Mouse (Mus musculus) thymus, postnatal 36 days (tissue): ENCODE results near the gene Cenpa.

Experiments
- DNase-seq, 2 experiments: peaks; one replicate each; pipeline ENCODE4 v3.0.0; 2022; ENCODE audit warnings: mixed read lengths in 2 of 2

Cenpa gene

GRCm38 (mm10) chr5:30666391-30667195 is at the start of gene Cenpa:
TSS of gene Cenpa (plus strand) at chr5:30666777.
- DNase-seq: peak; percentile 78 to 86

- DNase-seq: no peak
These were observed 49.2 kb upstream of the Cenpa start for GRCm38 (mm10) chr5:30617357-30617756.

- DNase-seq: no peak
These were observed 48.7 kb upstream of the Cenpa start for GRCm38 (mm10) chr5:30617851-30618250.

GRCm38 (mm10) chr5:30618376-30619003 is 48.1 kb upstream of the Cenpa start:
- DNase-seq: no peak

DNA sequence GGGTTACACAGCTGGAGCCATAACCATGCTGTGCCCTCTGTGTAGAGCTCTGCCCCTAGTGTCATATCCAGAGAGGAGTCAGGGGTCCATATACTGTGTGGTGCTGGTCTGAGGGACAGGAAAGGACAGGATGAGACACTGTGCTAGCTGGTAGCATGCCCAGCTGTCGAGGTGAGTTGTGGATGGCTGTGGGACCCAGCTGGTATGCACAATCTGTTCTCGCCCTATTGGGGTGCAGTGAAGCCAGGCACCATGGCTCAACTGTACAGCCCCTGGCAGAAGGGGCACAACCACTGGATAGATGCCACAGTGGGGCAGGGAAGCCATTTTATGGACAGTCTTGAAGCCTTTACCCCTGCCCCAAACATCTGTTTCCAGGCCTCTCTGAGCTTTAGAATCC is 47.4 kb upstream of the Cenpa start:
- no peak for DNase-seq

- DNase-seq: no peak
These were observed 46.0 kb upstream of the Cenpa start for GRCm38 (mm10) chr5:30620567-30620966.

- DNase-seq: no peak
These were observed 45.3 kb upstream of the Cenpa start for GRCm38 (mm10) chr5:30621211-30621790.

- DNase-seq: no peak
These were observed 44.8 kb upstream of the Cenpa start for GRCm38 (mm10) chr5:30621844-30622176.

- peak; percentile 31 to 33 for DNase-seq
These were observed 44.3 kb upstream of the Cenpa start for GRCm38 (mm10) chr5:30622177-30622840.

DNA sequence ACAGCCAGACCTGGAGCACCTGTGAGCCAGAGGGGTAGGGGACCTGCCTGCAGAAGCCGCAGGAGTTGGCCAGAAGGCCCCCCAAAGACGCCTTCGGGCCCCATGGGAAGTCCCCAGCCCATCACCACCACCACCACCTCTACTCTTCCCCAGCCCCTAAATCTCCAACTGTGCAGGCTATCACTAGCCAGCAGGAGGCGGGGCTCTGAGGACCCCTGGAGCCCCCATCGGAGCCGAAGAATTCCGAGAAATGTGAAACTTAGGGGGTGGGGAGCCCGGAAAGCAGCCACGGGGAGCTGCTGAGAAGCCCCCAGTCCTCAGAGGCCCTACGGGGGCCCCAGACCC is 43.8 kb upstream of the Cenpa start:
- no peak for DNase-seq

DNA sequence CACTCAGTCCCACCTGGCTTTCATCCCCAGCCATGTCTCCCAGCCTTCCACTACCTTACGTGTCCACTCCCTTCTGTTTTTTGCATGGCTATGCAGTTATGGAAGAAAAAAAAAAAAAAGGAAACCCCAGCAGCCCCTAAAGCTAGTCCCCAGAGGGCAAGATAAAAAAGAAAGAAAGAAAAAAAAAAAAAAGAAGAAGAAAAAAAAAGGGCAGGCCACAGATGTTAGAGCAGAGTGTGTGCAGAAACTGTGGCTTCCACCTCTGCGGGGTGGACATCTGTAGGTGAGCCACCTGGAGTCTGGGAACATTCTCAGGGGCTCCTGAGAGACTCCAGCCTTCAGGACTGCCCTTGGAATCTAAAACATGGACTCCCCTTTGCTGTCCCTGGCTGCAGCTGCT is 43.2 kb upstream of the Cenpa start:
- DNase-seq: no peak

DNA sequence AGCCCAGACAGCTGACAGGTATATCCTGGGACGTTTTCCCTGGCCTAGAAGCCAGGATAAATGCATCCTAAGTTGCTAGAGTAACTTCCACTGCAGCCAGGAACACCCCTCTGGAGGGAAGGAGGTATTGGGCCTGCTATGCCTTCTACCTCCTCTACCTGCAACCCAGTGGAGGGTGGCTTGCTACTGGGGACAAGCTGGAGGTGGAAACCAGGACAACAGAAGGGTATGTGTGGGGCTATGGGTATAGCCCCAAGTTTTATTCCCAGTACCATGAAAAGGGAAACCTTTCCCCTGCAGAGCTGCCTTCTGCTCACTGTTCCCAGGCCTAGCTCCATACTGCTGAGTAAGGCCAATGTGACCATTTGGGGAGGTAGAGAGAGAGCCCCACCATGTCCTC is 42.3 kb upstream of the Cenpa start:
- no peak for DNase-seq

DNA sequence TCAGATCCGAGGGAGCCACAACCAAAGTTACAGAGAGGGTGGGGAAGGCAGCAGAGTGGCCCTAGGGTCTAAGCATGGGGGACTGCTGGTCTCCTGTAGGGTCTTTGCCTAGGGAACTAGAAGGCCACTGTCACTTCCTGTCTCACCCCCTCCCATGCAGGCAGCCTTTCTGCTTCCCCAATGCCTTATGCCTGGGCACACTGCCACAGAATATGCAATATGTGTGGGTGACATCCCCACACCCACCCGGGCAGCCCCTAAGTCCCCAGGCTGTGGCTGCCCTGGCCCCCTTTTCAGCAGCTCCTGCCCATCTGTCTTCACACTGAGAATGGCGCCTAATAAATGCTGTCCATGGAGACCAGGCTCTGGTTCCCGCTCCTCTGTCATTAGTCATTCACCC is 41.7 kb upstream of the Cenpa start:
- DNase-seq: no peak

GRCm38 (mm10) chr5:30625379-30625778 is 41.2 kb upstream of the Cenpa start:
- DNase-seq: no peak

DNA sequence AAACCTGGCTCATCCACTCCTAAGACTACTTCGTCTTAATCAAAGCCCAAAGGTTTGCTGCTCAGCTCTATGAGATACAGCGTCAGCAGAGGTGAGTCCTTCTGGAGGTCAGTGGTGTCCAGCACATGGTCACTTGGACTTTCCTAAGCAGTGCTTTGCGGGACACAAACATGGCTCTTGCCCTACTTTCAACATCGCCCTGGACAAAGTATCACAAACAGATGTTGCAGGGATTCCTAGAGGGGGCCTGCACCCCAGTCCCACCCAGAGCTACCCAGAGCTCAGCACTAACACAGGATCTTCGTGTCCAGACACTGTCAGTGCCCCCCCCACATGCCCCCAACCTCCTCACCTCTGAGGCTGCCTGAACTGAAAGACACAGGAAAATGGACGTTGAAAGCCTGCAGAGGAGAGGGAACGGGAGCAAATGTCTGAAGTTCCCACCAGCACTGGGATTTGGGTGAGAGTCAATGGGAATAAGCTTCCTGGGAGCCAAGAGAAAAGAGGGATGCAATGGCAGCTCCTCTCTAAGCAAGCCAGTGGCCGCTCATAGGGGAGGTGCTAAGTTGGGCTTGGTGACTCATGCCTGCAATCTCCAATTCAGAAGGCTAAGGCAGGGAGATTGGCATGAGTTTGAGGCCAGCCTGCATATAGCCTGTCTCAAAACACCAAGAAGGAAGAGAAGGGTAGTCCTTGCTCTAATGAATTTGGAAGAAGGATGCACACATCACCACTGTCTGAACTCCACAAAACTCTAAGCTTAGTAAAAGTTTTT is 40.1 kb upstream of the Cenpa start:
- DNase-seq: no peak

GRCm38 (mm10) chr5:30628511-30628910 is 38.1 kb upstream of the Cenpa start:
- no peak for DNase-seq

- DNase-seq: no peak
These were observed 36.2 kb upstream of the Cenpa start for GRCm38 (mm10) chr5:30630401-30630800.

DNA sequence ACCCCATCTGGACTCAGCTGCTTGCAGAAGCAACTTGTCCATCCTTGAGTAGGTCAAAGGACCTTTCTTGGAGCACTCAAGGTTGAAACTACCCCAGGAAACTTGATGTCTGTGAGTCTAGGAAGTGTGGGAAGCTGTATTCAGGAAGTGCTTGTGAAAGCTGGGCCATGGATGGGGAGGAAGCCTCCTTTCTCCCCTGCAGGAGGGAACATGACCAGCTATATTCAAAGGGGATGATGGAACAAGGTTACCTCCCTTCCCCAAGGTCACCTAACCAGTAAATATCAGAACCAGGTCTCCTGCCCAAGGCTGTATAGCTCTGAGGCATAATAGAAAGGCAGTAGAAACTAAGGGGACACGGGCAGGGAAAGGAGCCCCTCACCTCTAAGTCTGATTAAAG is 34.4 kb upstream of the Cenpa start:
- no peak for DNase-seq

- no peak for DNase-seq
These were observed 29.6 kb upstream of the Cenpa start for GRCm38 (mm10) chr5:30636994-30637393.

GRCm38 (mm10) chr5:30638041-30638440 is 28.5 kb upstream of the Cenpa start:
- DNase-seq: peak; percentile 37 to 41

DNA sequence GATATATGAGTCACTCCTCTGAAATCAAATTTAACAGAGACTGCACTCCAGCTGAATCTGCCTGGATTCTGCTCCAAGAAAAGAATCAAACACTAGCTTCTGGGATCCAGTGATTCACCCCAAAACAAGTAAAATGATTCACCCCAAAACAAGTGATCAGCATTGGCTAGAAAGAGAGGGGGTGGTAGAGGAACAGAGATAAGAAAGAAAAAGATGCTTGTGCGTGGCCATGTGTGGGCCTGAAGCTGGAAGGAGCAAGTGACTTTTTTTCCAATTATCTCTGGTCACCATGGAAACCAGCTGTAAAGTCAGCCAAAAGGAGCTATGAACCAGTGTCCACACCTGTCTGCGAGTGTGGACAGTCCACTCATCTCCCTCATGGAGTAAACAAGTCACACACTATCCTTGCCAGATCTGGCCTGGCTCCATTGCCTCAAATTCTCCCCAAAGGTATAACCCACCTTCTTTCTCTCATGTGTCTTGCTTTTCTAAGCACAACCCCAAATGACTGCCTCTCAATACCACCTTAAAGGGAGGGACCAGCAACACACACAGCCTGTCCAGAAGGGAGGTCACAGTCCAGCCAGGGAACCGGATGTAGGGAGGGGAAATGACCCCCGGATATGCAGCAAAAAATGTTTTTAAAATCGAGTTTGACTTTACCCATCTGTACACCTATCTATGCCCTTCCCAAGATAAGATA is 22.9 kb upstream of the Cenpa start:
- no peak for DNase-seq

GRCm38 (mm10) chr5:30646036-30646435 is 20.5 kb upstream of the Cenpa start:
- no peak for DNase-seq
